In the genomic region with DNA sequence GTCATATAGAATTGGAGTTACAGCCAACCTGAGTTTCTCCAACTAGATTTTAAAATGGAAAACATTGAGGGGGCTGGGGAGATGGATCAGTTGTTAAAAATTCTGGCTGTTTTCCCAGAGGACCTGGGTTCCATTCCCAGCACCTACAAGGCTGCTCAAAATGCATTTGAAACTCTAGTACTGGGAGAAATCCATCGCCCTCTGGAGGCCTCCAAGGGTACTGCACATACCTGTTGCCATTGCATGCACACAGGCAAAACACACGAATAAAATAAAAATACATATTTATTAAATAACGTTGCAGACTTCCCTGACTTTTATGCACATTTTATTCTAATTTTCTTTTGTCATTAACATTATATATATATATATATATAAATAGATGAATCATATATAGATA, we compare ENCODE assay signal across 11 mouse cellular contexts. TPM values are rescaled to one million over a fixed set of nuclear protein-coding genes. Genes with fewer than 3 reads are reported as not detected.
DNase-seq lines count a peak whose midpoint lies in the region; ATAC-seq and TF ChIP-seq lines count a peak whose summit lies in the region.
"Had no signal": no experiment of that assay in that cellular context is flagged by ENCODE, and none has a peak within 500 bp of the region (broad histone marks: within the 10 kb centered on the region; RNA-seq: fewer than 3 reads in every experiment).

No protein-coding gene starts in this region.

- ATAC-seq in kidney, postnatal 0 days (replicated peaks; ENCODE audit: low FRiP score, low read depth): no peak
- no peak for ATAC-seq in kidney, embryonic 15.5 days (replicated peaks; ENCODE audit: low FRiP score)
- no peak for ATAC-seq in cerebellum, adult (ENCODE audit: insufficient number of reproducible peaks, low FRiP score, low TSS enrichment)

- no peaks in the 10 kb centered on the region for H3K4me1 ChIP-seq in kidney, postnatal 0 days (replicated peaks; ENCODE audit: insufficient read depth, low read length)
- H3K4me1 ChIP-seq in kidney, embryonic 15.5 days: 0 out of 2 replicates have a peak, but pooled peaks cover 5% of the 10 kb centered on the region
- H3K4me1 ChIP-seq: heart, embryonic 12.5 days; limb, embryonic 12.5 days; neural tube, embryonic 12.5 days had no signal

- no peak for DNase-seq in kidney, postnatal 0 days (ENCODE audit: low spot score)
- peak; percentile 14 for DNase-seq in 416B (ENCODE audit: low read depth)
- DNase-seq in B cell, adult 2 months: peak; percentile 5 to 18
- DNase-seq in c-Kit-negative CD71-positive TER-119-positive erythroid progenitor cells, embryonic 14.5 days (ENCODE audit: low read depth, low spot score): peak; percentile 3
- no peak for DNase-seq in cerebellum, adult 18-20 months
- DNase-seq: cerebellum, postnatal 25 days had no signal

- no peak overlapping the region for H3K4me3 ChIP-seq in kidney, postnatal 0 days (replicated peaks; ENCODE audit: low read depth, low read length)
- no peak overlapping the region for H3K4me3 ChIP-seq in kidney, embryonic 15.5 days (replicated peaks)
- H3K4me3 ChIP-seq: heart, embryonic 12.5 days; limb, embryonic 12.5 days; neural tube, embryonic 12.5 days had no signal

- H3K9ac ChIP-seq in kidney, postnatal 0 days (ENCODE audit: low read depth, low read length): no peak overlapping the region
- no peak overlapping the region for H3K9ac ChIP-seq in kidney, embryonic 15.5 days
- H3K9ac ChIP-seq: heart, embryonic 12.5 days; limb, embryonic 12.5 days; neural tube, embryonic 12.5 days had no signal

- H3K4me2 ChIP-seq in kidney, postnatal 0 days (ENCODE audit: low read length): no peak overlapping the region
- no peak overlapping the region for H3K4me2 ChIP-seq in kidney, embryonic 15.5 days
- H3K4me2 ChIP-seq: heart, embryonic 12.5 days; limb, embryonic 12.5 days; neural tube, embryonic 12.5 days had no signal

- H3K27me3 ChIP-seq in kidney, postnatal 0 days (ENCODE audit: insufficient read depth, low read length): no peaks in the 10 kb centered on the region
- no peaks in the 10 kb centered on the region for H3K27me3 ChIP-seq in kidney, embryonic 15.5 days
- H3K27me3 ChIP-seq: heart, embryonic 12.5 days; limb, embryonic 12.5 days; neural tube, embryonic 12.5 days had no signal

- no peaks in the 10 kb centered on the region for H3K36me3 ChIP-seq in kidney, postnatal 0 days (ENCODE audit: insufficient read depth, low read length)
- H3K36me3 ChIP-seq in kidney, embryonic 15.5 days: no peaks in the 10 kb centered on the region
- H3K36me3 ChIP-seq: heart, embryonic 12.5 days; limb, embryonic 12.5 days; neural tube, embryonic 12.5 days had no signal

- 63% methylated on average over 3 of the region's 3 CpGs for WGBS in kidney, postnatal 0 days
- 56% methylated on average over 3 of the region's 3 CpGs for WGBS in kidney, embryonic 15.5 days

- peak; percentile 48; the same call in 1 of the 2 replicates for TF ChIP-seq CTCF in kidney, postnatal 0 days (IDR thresholded peaks at IDR 0.05; ENCODE audit: low read depth)

- no peaks in the 10 kb centered on the region for H3K9me3 ChIP-seq in kidney, postnatal 0 days (replicated peaks; ENCODE audit: low read length)
- no peaks in the 10 kb centered on the region for H3K9me3 ChIP-seq in kidney, embryonic 15.5 days (replicated peaks)
- H3K9me3 ChIP-seq: neural tube, embryonic 12.5 days had no signal

- H3K27ac ChIP-seq in kidney, postnatal 0 days: no peak overlapping the region
- no peak overlapping the region for H3K27ac ChIP-seq in kidney, embryonic 15.5 days
- H3K27ac ChIP-seq: limb, embryonic 12.5 days; neural tube, embryonic 12.5 days had no signal

RNA-seq across cellular contexts. Expression of a gene that starts 9.4 kb away (rescaled TPM):
- polyA plus RNA-seq in kidney, postnatal 0 days (2015; fragmentation: Nextera tagmentation; extraction: Ambion mirVana): not detected in 2 replicates
- not detected in 2 replicates for polyA plus RNA-seq in kidney, embryonic 15.5 days (2015; fragmentation: Nextera tagmentation; extraction: Ambion mirVana)
- polyA plus RNA-seq: heart, embryonic 12.5 days; limb, embryonic 12.5 days; neural tube, embryonic 12.5 days had no signal

RNA-seq across cellular contexts. Expression of a gene that starts 12.8 kb away (rescaled TPM):
- polyA plus RNA-seq in kidney, postnatal 0 days (2015; fragmentation: Nextera tagmentation; extraction: Ambion mirVana): not detected in 2 replicates
- polyA plus RNA-seq in kidney, embryonic 15.5 days (2015; fragmentation: Nextera tagmentation; extraction: Ambion mirVana): not detected in 2 replicates
- polyA plus RNA-seq: heart, embryonic 12.5 days; neural tube, embryonic 12.5 days had no signal

RNA-seq across cellular contexts. Expression of a gene that starts 20.2 kb away (rescaled TPM):
- polyA plus RNA-seq in kidney, postnatal 0 days (2015; fragmentation: Nextera tagmentation; extraction: Ambion mirVana): not detected in 2 replicates
- not detected in 2 replicates for polyA plus RNA-seq in kidney, embryonic 15.5 days (2015; fragmentation: Nextera tagmentation; extraction: Ambion mirVana)
- polyA plus RNA-seq: heart, embryonic 12.5 days; limb, embryonic 12.5 days; neural tube, embryonic 12.5 days had no signal

RNA-seq across cellular contexts. Expression of a gene that starts 23.0 kb away (rescaled TPM):
- polyA plus RNA-seq in kidney, postnatal 0 days (2015; fragmentation: Nextera tagmentation; extraction: Ambion mirVana): not detected in 2 replicates
- not detected in 2 replicates for polyA plus RNA-seq in kidney, embryonic 15.5 days (2015; fragmentation: Nextera tagmentation; extraction: Ambion mirVana)
- polyA plus RNA-seq: heart, embryonic 12.5 days; neural tube, embryonic 12.5 days had no signal

RNA-seq across cellular contexts. Expression of a gene that starts 27.8 kb away (rescaled TPM):
- polyA plus RNA-seq in kidney, postnatal 0 days (2015; fragmentation: Nextera tagmentation; extraction: Ambion mirVana): not detected in 2 replicates
- not detected in 2 replicates for polyA plus RNA-seq in kidney, embryonic 15.5 days (2015; fragmentation: Nextera tagmentation; extraction: Ambion mirVana)
- polyA plus RNA-seq: heart, embryonic 12.5 days; limb, embryonic 12.5 days; neural tube, embryonic 12.5 days had no signal

Comparison
In these comparisons a context has a peak if more than half of its experiments do, and no peak if none do; other contexts are left out.
1. DNase-seq: peak in 416B (single experiment), B cell, adult 2 months (2 of 2) and c-Kit-negative CD71-positive TER-119-positive erythroid progenitor cells, embryonic 14.5 days (single experiment); none in kidney, postnatal 0 days (single experiment) and cerebellum, adult 18-20 months (0 of 2).